Mouse (Mus musculus) myocyte (in vitro differentiated cells): ENCODE results near the gene Zfp593. TPM values are rescaled to one million over a fixed set of nuclear protein-coding genes. Genes with fewer than 3 reads are reported as not detected.
A peak's percentile ranks its signal among the peaks of the same experiment; 100 is the strongest.

Source experiments
- H3K27me3 ChIP-seq: one replicate; pipeline ENCODE4 v1.6.1; 2011; ENCODE audit not compliant: control insufficient read depth, insufficient read depth, insufficient read length
- H3K36me3 ChIP-seq: one replicate; pipeline ENCODE4 v1.6.1; 2011; ENCODE audit not compliant: control insufficient read depth, insufficient read depth
- H3K4me2 ChIP-seq: one replicate; pipeline ENCODE4 v1.6.1; 2011; ENCODE audit warnings: low read depth, control low read depth
- H3K4me3 ChIP-seq: one replicate; pipeline ENCODE4 v1.5.1; 2011; ENCODE audit warnings: mild to moderate bottlenecking, control low read depth, moderate library complexity
- H3K79me2 ChIP-seq: one replicate; pipeline ENCODE4 v1.6.1; 2011; ENCODE audit not compliant: control insufficient read depth, insufficient read depth
- H3ac ChIP-seq: one replicate; pipeline ENCODE4 v1.6.1; 2011; ENCODE audit not compliant: control insufficient read depth, insufficient read length
- CEBPB ChIP-seq: IDR thresholded peaks from 2 replicates; pipeline ENCODE4 v1.6.1; 2011; ENCODE audit warnings: mild to moderate bottlenecking, moderate library complexity; ENCODE audit not compliant: poor library complexity, insufficient read depth, severe bottlenecking
- E2F4 ChIP-seq: IDR thresholded peaks from one replicate; pipeline ENCODE4 v1.6.1; 2011; ENCODE audit warnings: mild to moderate bottlenecking, control low read depth, moderate library complexity; ENCODE audit not compliant: insufficient read depth
- MAX ChIP-seq: IDR thresholded peaks from one replicate; pipeline ENCODE4 v1.6.1; 2011; ENCODE audit warnings: low read depth, mild to moderate bottlenecking, control low read depth
- MYOD1 ChIP-seq, 3 experiments: IDR thresholded peaks; one replicate each; pipeline ENCODE4 v1.6.1; 2011; ENCODE audit warnings: control low read depth in 2 of 3, low read depth in 2 of 3, mild to moderate bottlenecking in 2 of 3, moderate library complexity in 1 of 3; ENCODE audit not compliant: insufficient read length in 2 of 3, control insufficient read depth in 1 of 3
- MYOG ChIP-seq, 3 experiments: IDR thresholded peaks; one replicate each; pipeline ENCODE4 v1.6.1; 2011; ENCODE audit warnings: control low read depth in 2 of 3, low read depth in 2 of 3, mild to moderate bottlenecking in 2 of 3; ENCODE audit not compliant: insufficient read length in 2 of 3, control insufficient read depth in 1 of 3, insufficient read depth in 1 of 3
- POLR2A ChIP-seq: IDR thresholded peaks from one replicate; pipeline ENCODE4 v1.6.1; 2011; ENCODE audit warnings: low read depth, mild to moderate bottlenecking, control low read depth, moderate library complexity; ENCODE audit not compliant: insufficient read length
- POLR2AphosphoS2 ChIP-seq: IDR thresholded peaks from one replicate; pipeline ENCODE4 v1.6.1; 2011; ENCODE audit warnings: low read depth, control low read depth; ENCODE audit not compliant: insufficient read length
- REST ChIP-seq: IDR thresholded peaks from one replicate; pipeline ENCODE4 v1.6.1; 2011; ENCODE audit warnings: mild to moderate bottlenecking, control low read depth, moderate library complexity; ENCODE audit not compliant: insufficient read depth, insufficient read length
- SRF ChIP-seq: IDR thresholded peaks from one replicate; pipeline ENCODE4 v1.6.1; 2011; ENCODE audit warnings: low read depth; ENCODE audit not compliant: control insufficient read depth, insufficient read length
- TCF12 ChIP-seq: IDR thresholded peaks from one replicate; pipeline ENCODE4 v1.6.1; 2011; ENCODE audit warnings: mild to moderate bottlenecking, control low read depth; ENCODE audit not compliant: poor library complexity, insufficient read depth, severe bottlenecking
- TCF3 ChIP-seq: IDR thresholded peaks from one replicate; pipeline ENCODE4 v1.6.1; 2011; ENCODE audit warnings: low read depth, control low read depth; ENCODE audit not compliant: insufficient read length
- USF1 ChIP-seq: IDR thresholded peaks from one replicate; pipeline ENCODE4 v1.6.1; 2011; ENCODE audit warnings: low read depth, mild to moderate bottlenecking, control low read depth, moderate library complexity
- polyA plus RNA-seq: library from polyadenylated mRNA; unstranded; fragments of >200 nt; fragmentation: generic; extraction: Trizol; gene quantifications from one replicate; pipeline ENCODE4 v1.2.1, GENCODE M21; 2012; ENCODE audit warnings: missing spikeins

Zfp593 gene
- polyA plus RNA-seq, 1 experiment, result 15.7 TPM

GRCm38 (mm10) chr4:134287575-134288025 lies 42.2 kb upstream of the Zfp593 start, which contains the start of gene Pdik1l:
TSS of gene Pdik1l (minus strand) at chr4:134287895.
- H3K36me3 ChIP-seq, result peaks cover 12% of the 10 kb centered on the region
- no peaks in the 10 kb centered on the region for H3K79me2 ChIP-seq
- H3ac ChIP-seq, result peak within 1 kb of the TSS; percentile 77
- peak within 1 kb of the TSS; percentile 50 for H3K4me3 ChIP-seq
- peak in 1 of 3 experiments; percentile 7 for TF ChIP-seq MYOD1 (IDR thresholded peaks at IDR 0.05; ENCODE audit: control insufficient read depth in 1 of 3, insufficient read length in 2 of 3, low read depth in 2 of 3)
- no peak for TF ChIP-seq REST
- no peak for TF ChIP-seq USF1
- TF ChIP-seq TCF3, result no peak
- TF ChIP-seq POLR2AphosphoS2, result peak; percentile 37
- peak; percentile 60 for TF ChIP-seq POLR2A
- peak within 1 kb of the TSS; percentile 90 for H3K4me2 ChIP-seq
- H3K27me3 ChIP-seq, result no peaks in the 10 kb centered on the region

GRCm38 (mm10) chr4:134287168-134287564 lies 41.8 kb upstream of the Zfp593 start:
- H3K4me2 ChIP-seq, result no peak overlapping the region
- peak overlapping the region; percentile 50 for H3K4me3 ChIP-seq
- H3ac ChIP-seq, result peak overlapping the region; percentile 77

GRCm38 (mm10) chr4:134286226-134287167 lies 41.1 kb upstream of the Zfp593 start:
- H3K4me2 ChIP-seq, result peak overlapping the region; percentile 90
- H3K27me3 ChIP-seq, result no peaks in the 10 kb centered on the region
- TF ChIP-seq MYOD1 (IDR thresholded peaks at IDR 0.05; ENCODE audit: control insufficient read depth in 1 of 3, insufficient read length in 2 of 3, low read depth in 2 of 3), result peak in 2 of 3 experiments; percentile 4 to 22
- TF ChIP-seq CEBPB, result no peak
- no peaks in the 10 kb centered on the region for H3K79me2 ChIP-seq
- peaks cover 21% of the 10 kb centered on the region for H3K36me3 ChIP-seq
- H3ac ChIP-seq, result peak overlapping the region; percentile 77
- peak overlapping the region; percentile 50 for H3K4me3 ChIP-seq

More at GRCm38 (mm10) chr4:134287168-134287564, 41.8 kb upstream of the Zfp593 start:
- no peak for TF ChIP-seq MAX
- no peak for TF ChIP-seq MYOD1 (IDR thresholded peaks at IDR 0.05; ENCODE audit: control insufficient read depth in 1 of 3, insufficient read length in 2 of 3, low read depth in 2 of 3)
- peak in 2 of 3 experiments; percentile 49 to 51 for TF ChIP-seq MYOG (IDR thresholded peaks at IDR 0.05; ENCODE audit: control insufficient read depth in 1 of 3, insufficient read depth in 1 of 3, insufficient read length in 2 of 3, low read depth in 2 of 3)
- no peak for TF ChIP-seq E2F4
- TF ChIP-seq SRF, result peak; percentile 66
- TF ChIP-seq CEBPB, result no peak
- TF ChIP-seq TCF3, result no peak
- TF ChIP-seq POLR2AphosphoS2, result peak; percentile 84
- peak; percentile 86 for TF ChIP-seq POLR2A
- Histone ChIP-seq H3K79me2 (no peaks in the 10 kb centered on the region), H3K36me3 (peaks cover 14% of the 10 kb centered on the region), H3K27me3 (no peaks in the 10 kb centered on the region)

- TF ChIP-seq SRF, result no peak
- TF ChIP-seq POLR2A, result no peak
- TF ChIP-seq MYOG (IDR thresholded peaks at IDR 0.05; ENCODE audit: control insufficient read depth in 1 of 3, insufficient read depth in 1 of 3, insufficient read length in 2 of 3, low read depth in 2 of 3), result no peak
- no peak for TF ChIP-seq CEBPB
- TF ChIP-seq TCF12, result no peak
- Histone ChIP-seq H3ac (no peak overlapping the region), H3K4me2 (no peak overlapping the region), H3K27me3 (no peaks in the 10 kb centered on the region), H3K36me3 (peaks cover 22% of the 10 kb centered on the region), H3K4me3 (no peak overlapping the region), H3K79me2 (no peaks in the 10 kb centered on the region)
Measured at GRCm38 (mm10) chr4:134284942-134285341, 39.5 kb upstream of the Zfp593 start.

GRCm38 (mm10) chr4:134273417-134274345 lies 28.3 kb upstream of the Zfp593 start:
- Histone ChIP-seq H3ac (no peak overlapping the region), H3K36me3 (peaks cover 9% of the 10 kb centered on the region), H3K4me3 (no peak overlapping the region), H3K27me3 (no peaks in the 10 kb centered on the region), H3K4me2 (no peak overlapping the region), H3K79me2 (no peaks in the 10 kb centered on the region)
- TF ChIP-seq POLR2A (no peak), SRF (no peak), MAX (no peak), REST (no peak), MYOG (IDR thresholded peaks at IDR 0.05; ENCODE audit: control insufficient read depth in 1 of 3, insufficient read depth in 1 of 3, insufficient read length in 2 of 3, low read depth in 2 of 3) (no peak), POLR2AphosphoS2 (no peak), USF1 (no peak), TCF12 (no peak), MYOD1 (IDR thresholded peaks at IDR 0.05; ENCODE audit: control insufficient read depth in 1 of 3, insufficient read length in 2 of 3, low read depth in 2 of 3) (no peak), E2F4 (no peak), TCF3 (no peak)
